Mouse (Mus musculus) thymus, adult 2 months (tissue): ENCODE measurements at regions not wholly inside any gene's neighbourhood (a gene's known extent, or its start where the extent isn't known, plus 50 kb on each side); places are given as distances from the start of the nearest gene placed in this dataset.

Experiments used
- DNase-seq: peaks from one replicate; pipeline ENCODE4 v3.0.0; 2021
- H3K27ac ChIP-seq: fragments of 200-500 bp; 2 replicates; pipeline ENCODE4 v1.5.1; 2012; ENCODE audit warnings: low read length, control low read depth; ENCODE audit not compliant: control insufficient read depth, insufficient read depth
- H3K27me3 ChIP-seq: fragments of 200-500 bp; 2 replicates; pipeline ENCODE4 v1.6.1; 2012; ENCODE audit warnings: mild to moderate bottlenecking, low read length, moderate library complexity, mixed read lengths; ENCODE audit not compliant: control insufficient read depth, insufficient read depth
- H3K36me3 ChIP-seq: fragments of 200-500 bp; 2 replicates; pipeline ENCODE4 v1.6.1; 2012; ENCODE audit warnings: mild to moderate bottlenecking, low read length, moderate library complexity; ENCODE audit not compliant: control insufficient read depth, insufficient read depth
- H3K4me1 ChIP-seq: fragments of 200-500 bp; replicated peaks from 2 replicates; pipeline ENCODE4 v1.6.1; 2012; ENCODE audit warnings: low read length; ENCODE audit not compliant: control insufficient read depth, insufficient read depth
- H3K4me3 ChIP-seq: fragments of 200-500 bp; 2 replicates; pipeline ENCODE4 v1.5.1; 2012; ENCODE audit warnings: mild to moderate bottlenecking, low read length, control low read depth, moderate library complexity; ENCODE audit not compliant: control insufficient read depth, insufficient read depth
- CTCF ChIP-seq: fragments of 200-500 bp; IDR thresholded peaks from 2 replicates; pipeline ENCODE4 v1.5.1; 2012; ENCODE audit warnings: mild to moderate bottlenecking, control low read depth, low read length, moderate library complexity, borderline replicate concordance; ENCODE audit not compliant: control insufficient read depth, poor library complexity, insufficient read depth; ENCODE audit errors: extremely low read depth
- POLR2A ChIP-seq: fragments of 200-500 bp; IDR thresholded peaks from 2 replicates; pipeline ENCODE4 v1.6.1; 2012; ENCODE audit warnings: mild to moderate bottlenecking, low read length, control low read depth, moderate library complexity; ENCODE audit not compliant: control insufficient read depth, poor library complexity, insufficient read depth; ENCODE audit errors: extremely low read depth
- WGBS: fragments of 180-500 bp; shearing (Covaris S2); methylation state at CpG from one replicate; pipeline ENCODE4 v1.1.7; 2018; 5-methylcytosine and 5-hydroxymethylcytosine counted together

DNA sequence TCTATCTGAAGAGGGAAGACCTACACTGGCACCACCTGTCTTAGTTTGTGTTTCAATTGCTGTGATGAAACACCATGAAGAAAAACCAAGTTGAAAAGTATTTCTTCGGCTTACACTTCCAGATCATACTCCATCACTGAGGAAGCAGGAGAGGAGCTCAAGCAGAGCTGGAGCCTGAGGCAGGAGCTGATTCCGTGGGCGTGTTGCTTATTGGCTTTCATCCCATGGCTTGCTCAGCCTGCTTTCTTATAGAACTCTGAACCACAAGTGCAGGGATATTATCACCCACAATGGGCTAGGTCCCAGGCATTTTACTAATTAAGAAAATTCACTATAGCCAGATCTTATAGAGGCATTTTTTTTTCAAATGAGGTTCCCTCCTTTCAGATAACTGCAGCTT lies 384.7 kb downstream of the Rfpl4b start:
- no peak overlapping the region for H3K27ac ChIP-seq
- WGBS = 94% methylated on average over 3 of the region's 3 CpGs
- DNase-seq = no peak
- TF ChIP-seq POLR2A (no peak), CTCF (no peak)
- H3K4me1 ChIP-seq = no peaks in the 10 kb centered on the region
- H3K4me3 ChIP-seq = no peak overlapping the region
- H3K27me3 ChIP-seq = no peaks in the 10 kb centered on the region
- no peaks in the 10 kb centered on the region for H3K36me3 ChIP-seq

DNA sequence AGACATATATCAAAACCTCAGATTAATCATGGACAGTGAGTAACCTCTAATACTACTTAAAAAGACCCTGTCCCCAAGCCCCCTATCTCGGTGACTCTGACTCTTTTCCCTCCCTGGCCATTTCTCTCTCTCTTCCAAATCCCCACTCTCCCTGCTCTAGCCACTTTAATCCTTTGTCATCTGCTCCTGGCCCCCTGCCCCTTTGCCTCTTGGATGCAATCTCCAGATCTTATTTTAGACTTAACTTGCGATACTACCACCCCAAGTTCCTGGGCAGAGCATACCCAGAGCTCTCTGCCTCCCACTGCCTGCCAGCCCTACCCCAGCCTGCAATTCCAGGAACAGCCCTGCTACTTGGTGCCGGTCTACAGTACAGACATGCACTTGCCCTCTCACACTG lies 400.0 kb downstream of the Rfpl4b start:
- no peak overlapping the region for H3K27ac ChIP-seq
- no peak for DNase-seq
- WGBS = 96% methylated on average over 3 of the region's 3 CpGs
- no peaks in the 10 kb centered on the region for H3K27me3 ChIP-seq
- no peaks in the 10 kb centered on the region for H3K4me1 ChIP-seq
- TF ChIP-seq POLR2A (no peak), CTCF (no peak)
- H3K36me3 ChIP-seq = no peaks in the 10 kb centered on the region
- H3K4me3 ChIP-seq = no peak overlapping the region

DNA sequence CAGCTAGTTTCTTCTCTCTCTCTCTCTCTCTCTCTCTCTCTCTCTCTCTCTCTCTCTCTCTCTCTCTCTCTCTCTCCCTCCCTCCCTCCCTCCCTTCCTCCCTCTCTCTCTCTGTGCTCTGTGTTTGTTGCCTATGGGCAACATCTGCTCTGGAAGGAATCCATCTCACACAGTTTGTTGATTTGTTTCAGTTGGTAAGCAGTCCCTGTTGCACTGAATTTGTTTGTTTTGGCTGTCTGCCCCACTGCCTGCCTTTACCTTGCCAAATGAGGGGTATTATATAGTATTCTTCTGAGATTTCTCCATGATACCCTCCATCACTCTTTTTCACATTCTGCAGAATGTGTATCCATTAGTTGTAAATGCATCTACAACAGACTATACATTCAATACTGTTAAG lies 401.8 kb downstream of the Rfpl4b start:
- H3K4me3 ChIP-seq = no peak overlapping the region
- DNase-seq = no peak
- no peaks in the 10 kb centered on the region for H3K36me3 ChIP-seq
- no peaks in the 10 kb centered on the region for H3K27me3 ChIP-seq
- no peaks in the 10 kb centered on the region for H3K4me1 ChIP-seq
- no peak overlapping the region for H3K27ac ChIP-seq
- TF ChIP-seq POLR2A = no peak
- TF ChIP-seq CTCF = no peak

DNA sequence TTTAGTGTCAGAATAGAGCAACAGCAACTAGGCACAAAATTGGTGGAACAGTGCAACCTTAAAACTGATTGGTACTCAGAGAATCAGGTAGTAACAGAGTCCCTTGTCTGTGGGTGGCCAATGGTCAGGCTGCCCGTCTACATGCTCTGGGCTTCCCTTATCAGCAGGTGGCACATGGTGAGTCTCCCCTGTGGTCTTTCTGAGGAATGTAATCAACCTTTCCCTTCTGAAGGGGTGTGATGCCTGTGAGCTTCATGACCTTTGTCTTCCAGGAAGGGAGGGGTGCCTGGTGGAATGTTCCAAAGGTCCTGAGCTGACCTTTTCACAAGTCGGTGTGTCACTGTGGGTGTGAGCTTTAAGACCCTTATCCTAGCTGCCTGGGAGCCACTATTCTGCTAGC lies 438.4 kb downstream of the Rfpl4b start:
- no peaks in the 10 kb centered on the region for H3K27me3 ChIP-seq
- DNase-seq = no peak
- TF ChIP-seq CTCF (no peak), POLR2A (no peak)

DNA sequence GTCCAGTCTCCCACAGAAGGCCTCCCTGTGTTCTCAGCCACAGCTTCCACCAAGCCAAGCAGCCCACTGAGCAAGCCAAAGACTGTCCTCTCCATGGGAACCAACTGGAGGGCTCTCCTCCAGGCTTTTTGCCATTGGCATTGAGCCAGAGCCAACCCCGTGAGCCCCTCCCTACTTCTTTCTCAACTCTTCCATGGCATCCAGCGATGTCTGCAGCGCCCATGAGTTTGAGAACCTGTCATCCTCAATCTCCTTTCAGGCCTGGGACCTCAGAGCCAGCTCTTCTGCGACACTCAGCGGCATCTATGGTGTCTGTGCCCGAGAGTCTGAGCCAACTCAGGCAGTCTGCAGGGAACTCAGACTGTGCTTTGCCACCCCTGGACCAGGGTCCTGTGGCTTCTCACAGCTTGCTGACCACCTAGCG lies 439.7 kb downstream of the Rfpl4b start:
- TF ChIP-seq POLR2A (no peak), CTCF (no peak)
- H3K27ac ChIP-seq = no peak overlapping the region
- H3K4me3 ChIP-seq = no peak overlapping the region
- no peak for DNase-seq
- no peaks in the 10 kb centered on the region for H3K27me3 ChIP-seq
- H3K36me3 ChIP-seq = no peaks in the 10 kb centered on the region
- no peaks in the 10 kb centered on the region for H3K4me1 ChIP-seq
- 90% methylated on average over 7 of the region's 7 CpGs for WGBS

More for the DNA sequence above, 438.4 kb downstream of the Rfpl4b start:
- no peaks in the 10 kb centered on the region for H3K4me1 ChIP-seq
- H3K4me3 ChIP-seq = no peak overlapping the region
- H3K36me3 ChIP-seq = no peaks in the 10 kb centered on the region
- WGBS = 64% methylated on average over 2 of the region's 2 CpGs
- H3K27ac ChIP-seq = no peak overlapping the region

DNA sequence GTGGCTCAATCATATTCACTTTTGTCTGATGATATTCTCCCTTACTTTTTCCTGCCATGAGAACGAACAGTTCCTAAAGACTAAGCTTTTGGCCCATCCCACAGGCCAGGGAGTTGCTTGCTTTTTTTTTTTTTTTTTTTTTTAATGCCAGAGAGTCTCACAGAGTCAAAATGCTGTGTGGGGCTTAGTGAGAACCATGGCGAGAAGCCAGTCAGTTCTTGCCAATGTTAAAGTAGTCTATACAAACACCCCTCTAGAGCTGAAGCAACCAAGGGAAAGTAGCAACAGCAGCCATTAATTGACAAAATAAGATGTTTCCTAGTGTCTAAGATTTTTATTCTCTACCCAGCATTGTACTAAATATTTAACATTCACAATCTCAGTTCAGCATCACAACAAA lies 441.2 kb downstream of the Rfpl4b start:
- Histone ChIP-seq H3K4me1 (no peaks in the 10 kb centered on the region), H3K4me3 (no peak overlapping the region), H3K27ac (no peak overlapping the region), H3K27me3 (no peaks in the 10 kb centered on the region), H3K36me3 (no peaks in the 10 kb centered on the region)
- no peak for DNase-seq
- WGBS = 83% methylated on average over 2 of the region's 2 CpGs
- no peak for TF ChIP-seq POLR2A
- TF ChIP-seq CTCF = no peak

DNA sequence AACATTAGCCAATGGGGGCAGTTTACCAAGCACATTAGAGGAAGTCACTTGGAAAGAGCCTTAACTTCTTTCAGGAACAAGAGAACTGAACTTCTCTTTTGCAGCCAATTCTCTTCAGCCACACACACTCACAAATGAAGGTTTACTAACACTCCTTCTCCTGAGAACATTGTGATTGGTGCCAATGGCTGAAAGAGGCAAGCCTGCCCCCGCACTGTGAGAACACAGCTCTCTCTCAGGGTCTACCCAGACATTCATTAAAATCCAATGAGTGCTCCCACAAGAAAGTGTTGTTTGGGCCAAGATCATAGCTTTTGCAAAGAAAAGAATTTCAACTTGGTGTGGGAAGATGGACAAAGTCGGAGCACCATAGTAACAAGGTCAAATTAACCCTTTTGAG lies 454.8 kb downstream of the Rfpl4b start:
- WGBS = 93% methylated on average over 2 of the region's 2 CpGs
- no peak for TF ChIP-seq POLR2A
- no peak for TF ChIP-seq CTCF
- Histone ChIP-seq H3K27me3 (no peaks in the 10 kb centered on the region), H3K27ac (no peak overlapping the region), H3K36me3 (no peaks in the 10 kb centered on the region), H3K4me1 (no peaks in the 10 kb centered on the region), H3K4me3 (no peak overlapping the region)
- DNase-seq = no peak

DNA sequence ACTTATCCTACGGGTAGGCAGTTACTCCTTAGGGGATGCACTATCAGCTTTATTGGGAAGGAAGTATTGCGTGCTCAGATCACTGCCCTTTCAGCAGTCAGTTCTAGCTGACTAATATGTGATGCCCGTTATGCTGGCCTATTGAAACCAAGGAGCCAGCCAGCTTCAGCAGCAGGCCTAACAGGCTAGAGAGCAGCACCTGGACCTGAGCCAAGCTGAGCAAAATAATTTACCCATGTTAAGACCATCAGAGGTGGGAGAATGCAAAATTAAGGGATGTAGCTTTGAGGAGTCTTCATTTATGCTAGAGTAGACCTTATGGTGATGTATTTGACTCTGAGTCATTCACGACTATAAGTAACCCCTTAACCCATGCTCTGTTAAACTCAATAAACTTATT lies 456.7 kb downstream of the Rfpl4b start:
- Histone ChIP-seq H3K27ac (no peak overlapping the region), H3K4me3 (no peak overlapping the region), H3K4me1 (no peaks in the 10 kb centered on the region), H3K27me3 (no peaks in the 10 kb centered on the region), H3K36me3 (no peaks in the 10 kb centered on the region)
- 95% methylated on average over 4 of the region's 4 CpGs for WGBS
- DNase-seq = no peak
- TF ChIP-seq POLR2A (no peak), CTCF (no peak)
